8 mouse cellular contexts compared by ENCODE assay signal in genomic region chr9:56995198-56996027, GRCm38 (mm10). TPM values are rescaled to one million over a fixed set of nuclear protein-coding genes. Genes with fewer than 3 reads are reported as not detected.
DNase-seq lines count a peak whose midpoint lies in the region; ATAC-seq and TF ChIP-seq lines count a peak whose summit lies in the region.

No protein-coding gene starts in this region.

- no peak for TF ChIP-seq CTCF in heart, adult 2 months (IDR thresholded peaks at IDR 0.05)
- TF ChIP-seq CTCF in kidney, adult 2 months (conservative IDR thresholded peaks at IDR 0.05; ENCODE audit: insufficient read depth, insufficient read length, low read depth, low read length) = no peak
- no peak for TF ChIP-seq CTCF in testis, adult 2 months (IDR thresholded peaks at IDR 0.05; ENCODE audit: control insufficient read depth, insufficient read depth, insufficient replicate concordance, low read depth, low read length)

- no peaks in the 10 kb centered on the region for H3K9me3 ChIP-seq in embryonic facial prominence, embryonic 11.5 days (replicated peaks; ENCODE audit: control insufficient read depth, low read length)
- H3K9me3 ChIP-seq in liver, embryonic 12.5 days (replicated peaks) = no peaks in the 10 kb centered on the region

- H3K27me3 ChIP-seq in embryonic facial prominence, embryonic 11.5 days (ENCODE audit: control insufficient read depth, insufficient read depth, low read length) = no peaks in the 10 kb centered on the region
- no peaks in the 10 kb centered on the region for H3K27me3 ChIP-seq in heart, adult 2 months (ENCODE audit: control insufficient read depth, insufficient read depth, low read length)
- no peaks in the 10 kb centered on the region for H3K27me3 ChIP-seq in kidney, adult 2 months (replicated peaks; ENCODE audit: control insufficient read depth, insufficient read depth, low read length)
- peaks cover 16% of the 10 kb centered on the region for H3K27me3 ChIP-seq in liver, embryonic 12.5 days (replicated peaks)
- H3K27me3 ChIP-seq in testis, adult 2 months (ENCODE audit: control insufficient read depth, insufficient read depth, low read length) = no peaks in the 10 kb centered on the region

- H3K9ac ChIP-seq in embryonic facial prominence, embryonic 11.5 days (replicated peaks; ENCODE audit: low read length) = peak overlapping the region; percentile 98
- peak overlapping the region; percentile 99 for H3K9ac ChIP-seq in heart, adult 2 months (ENCODE audit: low read depth, low read length)
- H3K9ac ChIP-seq in liver, embryonic 12.5 days = peak overlapping the region; percentile 85

- H3K4me2 ChIP-seq in embryonic facial prominence, embryonic 11.5 days (ENCODE audit: low read depth, low read length) = peak overlapping the region; percentile 84
- peak overlapping the region; percentile 98 for H3K4me2 ChIP-seq in liver, embryonic 12.5 days

- no peaks in the 10 kb centered on the region; the same call in 1 of the 2 replicates for H3K79me2 ChIP-seq in heart, adult 2 months (replicated peaks; ENCODE audit: control insufficient read depth, insufficient read depth, low read length)

- no peaks in the 10 kb centered on the region for H3K36me3 ChIP-seq in embryonic facial prominence, embryonic 11.5 days (replicated peaks; ENCODE audit: control insufficient read depth, insufficient read depth, low read depth, low read length)
- peaks cover 2% of the 10 kb centered on the region; the same call in 1 of the 2 replicates for H3K36me3 ChIP-seq in heart, adult 2 months (ENCODE audit: control insufficient read depth, insufficient read depth, low read length)
- no peaks in the 10 kb centered on the region for H3K36me3 ChIP-seq in kidney, adult 2 months (ENCODE audit: control insufficient read depth, insufficient read depth, low read length)
- no peaks in the 10 kb centered on the region for H3K36me3 ChIP-seq in liver, embryonic 12.5 days
- no peaks in the 10 kb centered on the region for H3K36me3 ChIP-seq in testis, adult 2 months (ENCODE audit: control insufficient read depth, insufficient read depth, low read length)

- peak; percentile 55 to 66 for DNase-seq in B cell, adult 2 months
- peak; percentile 74 for DNase-seq in adrenal gland, postnatal 25 days
- peak; percentile 68 for DNase-seq in embryonic facial prominence, embryonic 11.5 days (ENCODE audit: low spot score)
- peak; percentile 79 to 81 for DNase-seq in heart, adult 2 months
- peak; percentile 76 for DNase-seq in kidney, adult 2 months
- DNase-seq in natural killer cell, adult 2 months (ENCODE audit: low spot score in 2 of 2) = peak; percentile 49 to 51

- H3K4me3 ChIP-seq in embryonic facial prominence, embryonic 11.5 days (ENCODE audit: low read depth, low read length) = peak overlapping the region; percentile 93
- peak overlapping the region; percentile 94 for H3K4me3 ChIP-seq in heart, adult 2 months
- peak overlapping the region; percentile 70 for H3K4me3 ChIP-seq in kidney, adult 2 months (ENCODE audit: insufficient read depth, low read depth, low read length)
- peak overlapping the region; percentile 75 for H3K4me3 ChIP-seq in liver, embryonic 12.5 days
- peak overlapping the region; percentile 94 for H3K4me3 ChIP-seq in testis, adult 2 months (ENCODE audit: control insufficient read depth, low read depth, low read length)

- TF ChIP-seq EP300 in heart, adult 2 months (IDR thresholded peaks at IDR 0.05; ENCODE audit: insufficient read depth, low read depth, low read length) = no peak

- peak; percentile 66 for ATAC-seq in embryonic facial prominence, embryonic 11.5 days (replicated peaks; ENCODE audit: insufficient number of reproducible peaks, low FRiP score, low TSS enrichment, low read depth)
- peak; percentile 74 for ATAC-seq in liver, embryonic 12.5 days

- intact Hi-C loops in heart, adult 2 months (cut with DNase I) = loop anchor here (2.0 to 10.0 kb wide), 2 partner anchors 45 to 61 kb away; partner anchors contain the start of genes Imp3 and Snupn

- no peaks in the 10 kb centered on the region for H3K4me1 ChIP-seq in embryonic facial prominence, embryonic 11.5 days (ENCODE audit: control insufficient read depth, insufficient read depth, low read length)
- peaks cover 3% of the 10 kb centered on the region for H3K4me1 ChIP-seq in heart, adult 2 months (ENCODE audit: control insufficient read depth, insufficient read depth, low read length)
- H3K4me1 ChIP-seq in kidney, adult 2 months (ENCODE audit: control insufficient read depth, insufficient read depth, low read length) = peaks cover 8% of the 10 kb centered on the region; the same call in 1 of the 2 replicates
- peaks cover 35% of the 10 kb centered on the region for H3K4me1 ChIP-seq in liver, embryonic 12.5 days
- H3K4me1 ChIP-seq in testis, adult 2 months (ENCODE audit: control insufficient read depth, insufficient read depth, low read length) = peaks cover 2% of the 10 kb centered on the region

- no peak for TF ChIP-seq POLR2A in heart, adult 2 months (IDR thresholded peaks at IDR 0.05; ENCODE audit: insufficient read depth, low read depth, low read length)
- TF ChIP-seq POLR2A in kidney, adult 2 months (IDR thresholded peaks at IDR 0.05; ENCODE audit: low read depth, low read length) = no peak
- no peak; the same call in none of the 2 replicates for TF ChIP-seq POLR2A in testis, adult 2 months (IDR thresholded peaks at IDR 0.05; ENCODE audit: control insufficient read depth, low read depth, low read length)

- WGBS in embryonic facial prominence, embryonic 11.5 days = under 1% methylated on average over 80 of the region's 80 CpGs
- WGBS in heart, adult 2 months = under 1% methylated on average over 80 of the region's 80 CpGs
- under 1% methylated on average over 78 of the region's 80 CpGs for WGBS in kidney, adult 2 months
- WGBS in liver, embryonic 12.5 days (ENCODE audit: insufficient replicate concordance) = 2% methylated on average over 78 of the region's 80 CpGs

- H3K27ac ChIP-seq in embryonic facial prominence, embryonic 11.5 days (replicated peaks; ENCODE audit: low read depth, low read length) = peak overlapping the region; percentile 96
- H3K27ac ChIP-seq in heart, adult 2 months = peak overlapping the region; percentile 80
- peak overlapping the region; percentile 81 for H3K27ac ChIP-seq in kidney, adult 2 months (ENCODE audit: insufficient read depth, low read depth, low read length)
- peak overlapping the region; percentile 81 for H3K27ac ChIP-seq in liver, embryonic 12.5 days
- peak overlapping the region; percentile 95 for H3K27ac ChIP-seq in testis, adult 2 months (ENCODE audit: control insufficient read depth, insufficient read depth, low read depth, low read length)

RNA-seq across cellular contexts. Expression of gene Ptpn9, which starts 0.7 kb away (rescaled TPM):
- total RNA-seq in adrenal gland, postnatal 25 days (2021) = 46.9 and 60.9 TPM in 2 replicates
- polyA plus RNA-seq in embryonic facial prominence, embryonic 11.5 days (2014; fragmentation: Nextera tagmentation; extraction: Ambion mirVana) = 38.9 and 39.9 TPM in 2 replicates
- total RNA-seq in heart, adult 2 months (2021) = 1 to 10 TPM; 8.2 to 9.5 TPM
- polyA plus RNA-seq in heart, adult 2 months (2012; rRNA removed) = 7.5 and 13.6 TPM in 2 replicates
- 20.7 and 26.6 TPM in 2 replicates for polyA plus RNA-seq in kidney, adult 2 months (2012; rRNA removed)
- 7.4 and 8.0 TPM in 2 replicates for polyA plus RNA-seq in liver, embryonic 12.5 days (2016; fragmentation: Nextera tagmentation; extraction: Ambion mirVana)
- polyA plus RNA-seq in testis, adult 2 months (2012; rRNA removed) = 21.9 and 22.0 TPM in 2 replicates

RNA-seq across cellular contexts. Expression of gene Snupn, which starts 44.7 kb away (rescaled TPM):
- 15.0 and 16.4 TPM in 2 replicates for total RNA-seq in adrenal gland, postnatal 25 days (2021)
- 27.2 and 29.7 TPM in 2 replicates for polyA plus RNA-seq in embryonic facial prominence, embryonic 11.5 days (2014; fragmentation: Nextera tagmentation; extraction: Ambion mirVana)
- total RNA-seq in heart, adult 2 months (2021) = 10 to 100 TPM in 1 of 2 experiments, 1 to 10 TPM in 1; 9.3 to 10.2 TPM
- 5.7 and 9.5 TPM in 2 replicates for polyA plus RNA-seq in heart, adult 2 months (2012; rRNA removed)
- polyA plus RNA-seq in kidney, adult 2 months (2012; rRNA removed) = 6.5 and 7.7 TPM in 2 replicates
- polyA plus RNA-seq in liver, embryonic 12.5 days (2016; fragmentation: Nextera tagmentation; extraction: Ambion mirVana) = 13.2 and 13.6 TPM in 2 replicates
- 11.9 and 14.1 TPM in 2 replicates for polyA plus RNA-seq in testis, adult 2 months (2012; rRNA removed)

RNA-seq across cellular contexts. Expression of gene Imp3, which starts 58.1 kb away (rescaled TPM):
- 87.0 and 105 TPM in 2 replicates for total RNA-seq in adrenal gland, postnatal 25 days (2021)
- 76.4 and 80.3 TPM in 2 replicates for polyA plus RNA-seq in embryonic facial prominence, embryonic 11.5 days (2014; fragmentation: Nextera tagmentation; extraction: Ambion mirVana)
- 10 to 100 TPM; 54.0 to 63.3 TPM for total RNA-seq in heart, adult 2 months (2021)
- 75.6 and 87.1 TPM in 2 replicates for polyA plus RNA-seq in heart, adult 2 months (2012; rRNA removed)
- 151 and 189 TPM in 2 replicates for polyA plus RNA-seq in kidney, adult 2 months (2012; rRNA removed)
- polyA plus RNA-seq in liver, embryonic 12.5 days (2016; fragmentation: Nextera tagmentation; extraction: Ambion mirVana) = 71.1 and 76.1 TPM in 2 replicates
- polyA plus RNA-seq in testis, adult 2 months (2012; rRNA removed) = 42.3 and 44.2 TPM in 2 replicates

Comparison
In these comparisons a context has a peak if more than half of its experiments do, and no peak if none do; other contexts are left out.
1. Peak in every context shown above with its lines: DNase-seq, ATAC-seq, H3K4me3 ChIP-seq and H3K27ac ChIP-seq.